Mouse (Mus musculus) G1E (cell line): ENCODE data around the gene Pwwp2b. TPM values are rescaled to one million over a fixed set of nuclear protein-coding genes. Genes with fewer than 3 reads are reported as not detected.

Source experiments
- ATAC-seq: 2 replicates; pipeline ENCODE4 v1.8.0; 2016; ENCODE audit warnings: mild to moderate bottlenecking; ENCODE audit not compliant: insufficient number of reproducible peaks, poor library complexity, low FRiP score, severe bottlenecking; ENCODE audit errors: extremely low read depth
- DNase-seq: peaks from one replicate; pipeline ENCODE4 v3.0.0; 2012; ENCODE audit warnings: low spot score
- H3K27me3 ChIP-seq: 2 replicates; pipeline ENCODE4 v1.6.1; 2012; ENCODE audit warnings: mild to moderate bottlenecking, low read length, inconsistent platforms; ENCODE audit not compliant: insufficient read depth
- H3K36me3 ChIP-seq: replicated peaks from 2 replicates; pipeline ENCODE3; 2012; ENCODE audit warnings: mild to moderate bottlenecking, inconsistent platforms
- H3K4me1 ChIP-seq: 2 replicates; pipeline ENCODE4 v1.6.1; 2012; ENCODE audit warnings: low read depth, low read length, inconsistent platforms, mixed read lengths; ENCODE audit not compliant: insufficient read depth
- H3K4me3 ChIP-seq: 2 replicates; pipeline ENCODE4 v1.5.1; 2012; ENCODE audit warnings: low read depth, mild to moderate bottlenecking, inconsistent platforms, low read length, moderate library complexity, mixed read lengths
- H3K9me3 ChIP-seq: replicated peaks from 2 replicates; pipeline ENCODE4 v1.6.1; 2012; ENCODE audit warnings: inconsistent platforms
- CTCF ChIP-seq: IDR thresholded peaks from 2 replicates; pipeline ENCODE4 v1.5.1; 2012; ENCODE audit warnings: low read depth, low read length, inconsistent platforms, mixed read lengths
- GATA1 ChIP-seq: IDR thresholded peaks from 2 replicates; pipeline ENCODE4 v1.6.1; 2012; ENCODE audit warnings: borderline replicate concordance, low read length, inconsistent platforms, mixed read lengths
- GATA2 ChIP-seq: IDR thresholded peaks from 2 replicates; pipeline ENCODE4 v1.6.1; 2012; ENCODE audit warnings: low read depth, low read length, inconsistent platforms, borderline replicate concordance
- POLR2AphosphoS5 ChIP-seq: IDR thresholded peaks from 2 replicates; pipeline ENCODE4 v1.6.1; 2012; ENCODE audit warnings: low read depth, low read length, inconsistent platforms; ENCODE audit not compliant: insufficient replicate concordance
- TAL1 ChIP-seq: conservative IDR thresholded peaks from 2 replicates; pipeline ENCODE4 v1.6.1; 2012; ENCODE audit warnings: low read depth, low read length, inconsistent platforms, mixed read lengths
- polyA plus RNA-seq: library from polyadenylated mRNA; stranded (reverse); fragments of >175 nt; gene quantifications from 2 replicates; pipeline ENCODE4 v1.2.3, GENCODE M21; 2012
- total RNA-seq, 2 experiments: library from RNA; stranded (forward) in 1 of 2; stranded (reverse) in 1 of 2; fragments of 200-1000 nt in 1 of 2; fragments of >200 nt in 1 of 2; fragmentation: Nextera tagmentation in 1 of 2; gene quantifications; 2 replicates each; pipeline ENCODE4 v1.2.3; 2014 to 2017

Gene Pwwp2b
- total and polyA plus RNA-seq, 3 experiments = 0.01 to 0.05 TPM; not detected in 1

DNA sequence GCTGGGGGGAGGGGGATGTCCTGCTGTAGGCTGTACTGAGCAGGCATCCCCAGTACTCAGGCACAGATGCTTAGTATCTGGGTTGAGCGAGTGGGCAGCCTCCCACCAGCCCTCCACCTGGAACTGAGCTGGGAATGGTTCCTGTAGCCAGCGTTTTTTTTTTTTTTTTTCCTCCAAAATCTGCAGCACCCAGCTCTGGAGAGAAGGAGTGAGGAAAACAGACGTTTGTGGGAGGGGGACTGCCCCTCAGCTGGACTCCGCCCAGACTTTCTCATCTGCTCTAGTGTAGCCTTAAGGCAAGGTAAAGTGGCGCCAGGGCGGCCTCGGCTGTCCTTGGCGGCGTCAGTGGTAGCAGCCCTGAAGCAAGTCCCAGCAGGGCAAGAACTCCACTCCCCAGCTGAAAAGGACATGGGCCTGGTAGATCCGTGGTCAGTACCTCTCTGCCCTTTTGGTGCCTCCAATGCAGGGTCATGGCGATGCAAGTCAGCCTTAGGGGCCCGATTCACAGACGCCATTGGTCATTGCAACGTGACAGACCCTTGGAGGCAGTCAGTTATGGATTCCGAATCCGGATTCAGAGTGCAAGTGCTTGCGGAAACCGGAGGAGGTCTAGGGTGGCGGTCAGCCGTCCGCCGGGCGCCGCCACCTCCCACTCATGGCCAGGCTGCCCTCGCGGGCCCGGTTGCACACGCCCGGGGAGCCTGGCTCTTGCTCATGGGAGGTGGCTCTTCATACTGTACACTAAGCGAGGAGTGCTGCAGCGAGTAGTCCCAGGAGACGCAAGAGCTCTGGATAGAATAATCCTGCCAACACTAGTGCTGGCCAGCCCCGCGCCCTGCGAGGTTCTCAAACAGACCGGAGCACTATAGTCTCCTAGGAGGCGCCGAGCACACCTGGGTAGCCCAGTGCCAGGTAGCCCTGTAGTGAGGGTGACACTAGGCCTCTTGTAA is 1.1 kb upstream of the Pwwp2b start:
- no peak for TF ChIP-seq TAL1
- TF ChIP-seq GATA1 = no peak
- no peak for ATAC-seq
- Histone ChIP-seq H3K9me3 (peaks cover 52% of the 10 kb centered on the region), H3K4me3 (no peak overlapping the region; the same call in 1 of the 2 replicates), H3K27me3 (no peaks in the 10 kb centered on the region), H3K4me1 (no peaks in the 10 kb centered on the region), H3K36me3 (no peaks in the 10 kb centered on the region)
- no peak for DNase-seq

DNA sequence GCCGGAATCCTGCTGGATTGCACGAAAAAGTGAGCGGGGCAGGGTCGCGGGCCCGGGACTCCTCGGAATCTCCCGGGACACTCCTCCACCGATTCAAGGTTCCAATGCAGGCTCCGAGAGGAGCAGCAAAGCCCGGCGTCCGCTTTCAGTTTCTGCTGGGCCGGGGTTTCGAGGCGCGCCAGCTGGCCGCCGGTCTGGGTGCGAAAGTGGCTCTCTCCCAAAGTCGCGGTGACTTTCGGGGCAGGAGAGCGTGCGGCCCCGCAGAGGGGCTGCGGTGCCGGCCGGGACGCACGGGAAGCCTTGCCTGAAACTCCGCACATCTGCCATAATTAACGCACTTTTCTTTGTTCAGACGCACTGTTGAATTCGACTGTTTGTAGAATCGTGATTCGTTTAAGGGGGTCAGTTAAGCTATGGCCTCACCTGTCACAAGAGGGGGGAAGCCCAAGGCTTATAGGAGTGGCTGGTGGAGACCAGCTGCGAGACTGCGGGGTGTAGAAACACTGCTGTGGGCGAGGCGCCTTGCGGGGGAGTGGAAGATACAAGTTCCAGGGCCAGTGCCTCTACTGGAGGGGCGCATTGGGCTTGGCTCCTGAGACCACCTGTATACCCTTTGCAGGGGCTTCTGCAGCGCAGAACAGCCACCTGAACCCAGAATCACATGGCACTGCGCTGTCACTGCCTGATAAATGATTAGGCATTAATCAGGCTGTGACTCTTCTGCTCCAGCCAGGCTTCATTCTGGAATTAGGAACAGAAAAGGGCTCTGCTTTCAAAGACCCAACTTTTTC is 528 bp downstream of the Pwwp2b start:
- H3K27me3 ChIP-seq = no peaks in the 10 kb centered on the region
- DNase-seq (no peak), ATAC-seq (no peak)

DNA sequence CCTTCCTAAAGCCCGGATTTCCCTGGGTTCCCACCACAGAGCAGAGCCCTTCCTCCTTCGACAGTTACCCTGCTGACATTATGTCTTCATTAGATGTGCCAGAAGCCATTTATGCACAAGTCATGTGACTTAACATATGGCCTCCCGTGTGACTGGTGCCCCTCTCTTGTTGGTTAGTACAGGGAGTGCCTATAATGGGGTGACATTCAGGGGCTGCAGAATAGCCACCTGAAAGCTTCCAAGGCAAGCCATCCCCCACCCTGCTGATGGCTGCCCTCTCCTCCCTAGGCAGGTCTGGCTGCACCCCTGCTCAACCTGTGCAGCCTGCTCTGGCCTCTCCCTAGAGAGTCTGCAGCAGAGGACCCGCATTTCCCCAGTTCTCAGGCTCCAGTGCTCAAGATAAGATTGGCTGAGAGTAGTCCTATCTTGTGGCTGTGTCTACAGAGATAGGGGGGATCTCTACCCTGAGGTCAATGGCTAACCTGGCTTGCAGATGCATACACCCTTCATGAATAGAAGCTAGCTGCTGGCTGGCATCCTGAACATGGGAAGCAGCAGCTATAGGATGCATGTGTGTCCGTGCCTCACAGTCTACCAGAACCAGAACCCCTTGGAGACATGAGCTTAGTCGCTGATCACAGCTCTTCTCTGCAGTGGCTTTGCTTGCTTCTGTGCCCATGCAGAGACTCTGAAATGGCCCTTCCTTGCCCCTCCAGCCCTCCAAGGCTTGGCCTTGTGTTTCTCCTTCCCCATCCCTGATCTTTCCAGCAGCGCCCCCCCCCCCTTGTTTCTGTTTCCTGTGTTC is 1.3 kb downstream of the Pwwp2b start:
- no peaks in the 10 kb centered on the region for H3K27me3 ChIP-seq
- H3K4me1 ChIP-seq = no peaks in the 10 kb centered on the region
- H3K9me3 ChIP-seq = peaks cover 68% of the 10 kb centered on the region
- TF ChIP-seq POLR2AphosphoS5 = no peak
- no peak for TF ChIP-seq GATA2
- no peak for TF ChIP-seq GATA1
- TF ChIP-seq TAL1 = no peak
- no peak for TF ChIP-seq CTCF
- ATAC-seq (no peak), DNase-seq (no peak)
- H3K36me3 ChIP-seq = no peaks in the 10 kb centered on the region
- H3K4me3 ChIP-seq = no peak overlapping the region

More for the DNA sequence above, 528 bp downstream of the Pwwp2b start:
- TF ChIP-seq GATA2 (no peak), POLR2AphosphoS5 (no peak), GATA1 (no peak), TAL1 (no peak), CTCF (no peak)
- peaks cover 66% of the 10 kb centered on the region for H3K9me3 ChIP-seq
- H3K36me3 ChIP-seq = no peaks in the 10 kb centered on the region
- no peak overlapping the region for H3K4me3 ChIP-seq
- H3K4me1 ChIP-seq = no peaks in the 10 kb centered on the region

GRCm38 (mm10) chr7:139251881-139252301 is 3.6 kb downstream of the Pwwp2b start:
- Histone ChIP-seq H3K4me3 (no peak overlapping the region), H3K4me1 (no peaks in the 10 kb centered on the region), H3K9me3 (peaks cover 78% of the 10 kb centered on the region), H3K27me3 (no peaks in the 10 kb centered on the region; the same call in 1 of the 2 replicates), H3K36me3 (no peaks in the 10 kb centered on the region)
- no peak for DNase-seq
- TF ChIP-seq GATA1 (no peak), POLR2AphosphoS5 (no peak), TAL1 (no peak), GATA2 (no peak), CTCF (no peak)
- no peak for ATAC-seq

GRCm38 (mm10) chr7:139252566-139252965 is 4.3 kb downstream of the Pwwp2b start:
- DNase-seq (no peak), ATAC-seq (no peak)
- Histone ChIP-seq H3K36me3 (no peaks in the 10 kb centered on the region), H3K27me3 (no peaks in the 10 kb centered on the region; the same call in 1 of the 2 replicates), H3K9me3 (peaks cover 77% of the 10 kb centered on the region), H3K4me1 (no peaks in the 10 kb centered on the region), H3K4me3 (no peak overlapping the region)
- TF ChIP-seq GATA2 = no peak
- TF ChIP-seq POLR2AphosphoS5 = no peak
- TF ChIP-seq CTCF = no peak
- TF ChIP-seq TAL1 = no peak
- TF ChIP-seq GATA1 = no peak
